Comparison of ENCODE assay signal across 26 mouse cellular contexts in the genomic region with DNA sequence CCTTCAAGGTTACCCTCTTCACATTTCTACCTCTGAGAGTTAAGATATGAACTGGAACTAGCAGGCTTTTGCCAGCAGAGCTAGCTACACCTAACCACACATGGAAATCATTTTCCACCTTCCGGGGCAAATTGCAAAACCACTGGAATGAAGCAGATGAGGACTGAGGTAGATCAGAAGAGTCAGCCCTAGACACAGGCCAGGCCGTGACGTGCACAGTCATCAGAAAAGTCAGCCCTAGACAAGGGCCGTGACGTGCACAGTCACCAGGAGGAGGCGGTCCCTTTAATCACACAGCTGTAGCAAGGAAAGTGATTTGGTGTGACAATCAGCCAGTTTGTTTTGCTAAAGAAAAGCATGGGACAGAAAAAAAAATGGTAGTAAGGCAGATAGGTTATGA.
DNase-seq lines count a peak whose midpoint lies in the region; ATAC-seq lines count a peak whose summit lies in the region.
"Had no signal": no experiment of that assay in that cellular context is flagged by ENCODE, and none has a peak within 500 bp of the region (broad histone marks: within the 10 kb centered on the region; RNA-seq: fewer than 3 reads in every experiment).

No protein-coding gene starts in this region.

- no peaks in the 10 kb centered on the region for H3K4me1 ChIP-seq in embryonic facial prominence, embryonic 11.5 days (ENCODE audit: control insufficient read depth, insufficient read depth, low read length)
- H3K4me1 ChIP-seq: forebrain, embryonic 12.5 days; hindbrain, embryonic 12.5 days; liver, embryonic 15.5 days; lung, embryonic 15.5 days had no signal

- 40% methylated on average over 6 of the region's 6 CpGs for WGBS in embryonic facial prominence, embryonic 11.5 days

- no peak overlapping the region for H3K27ac ChIP-seq in embryonic facial prominence, embryonic 11.5 days (replicated peaks; ENCODE audit: low read depth, low read length)
- H3K27ac ChIP-seq: forebrain, embryonic 12.5 days; hindbrain, embryonic 12.5 days; layer of hippocampus, adult 2 months; liver, embryonic 15.5 days; lung, embryonic 15.5 days had no signal

- ATAC-seq in embryonic facial prominence, embryonic 11.5 days (replicated peaks; ENCODE audit: insufficient number of reproducible peaks, low FRiP score, low TSS enrichment, low read depth): peak; percentile 89
- ATAC-seq: activated CD4-positive, CD25-positive, alpha-beta regulatory T cell, adult 4 months; intestine, postnatal 0 days; midbrain, embryonic 16.5 days had no signal

- H3K36me3 ChIP-seq in embryonic facial prominence, embryonic 11.5 days (replicated peaks; ENCODE audit: control insufficient read depth, insufficient read depth, low read depth, low read length): no peaks in the 10 kb centered on the region
- H3K36me3 ChIP-seq: forebrain, embryonic 12.5 days; hindbrain, embryonic 12.5 days; liver, embryonic 15.5 days; lung, embryonic 15.5 days had no signal

- H3K4me2 ChIP-seq in embryonic facial prominence, embryonic 11.5 days (ENCODE audit: low read depth, low read length): no peak overlapping the region
- H3K4me2 ChIP-seq: forebrain, embryonic 12.5 days; hindbrain, embryonic 12.5 days; liver, embryonic 15.5 days; lung, embryonic 15.5 days had no signal

- H3K9ac ChIP-seq in embryonic facial prominence, embryonic 11.5 days (replicated peaks; ENCODE audit: low read length): no peak overlapping the region
- H3K9ac ChIP-seq: forebrain, embryonic 12.5 days; hindbrain, embryonic 12.5 days; liver, embryonic 15.5 days; lung, embryonic 15.5 days had no signal

- no peak overlapping the region for H3K4me3 ChIP-seq in embryonic facial prominence, embryonic 11.5 days (ENCODE audit: low read depth, low read length)
- H3K4me3 ChIP-seq: forebrain, embryonic 12.5 days; hindbrain, embryonic 12.5 days; layer of hippocampus, adult 2 months; liver, embryonic 15.5 days; lung, embryonic 15.5 days; myocyte had no signal

- no peaks in the 10 kb centered on the region for H3K9me3 ChIP-seq in embryonic facial prominence, embryonic 11.5 days (replicated peaks; ENCODE audit: control insufficient read depth, low read length)
- H3K9me3 ChIP-seq: forebrain, embryonic 12.5 days; hindbrain, embryonic 12.5 days; liver, embryonic 15.5 days; lung, embryonic 15.5 days had no signal

- H3K27me3 ChIP-seq in embryonic facial prominence, embryonic 11.5 days (ENCODE audit: control insufficient read depth, insufficient read depth, low read length): no peaks in the 10 kb centered on the region
- H3K27me3 ChIP-seq: forebrain, embryonic 12.5 days; hindbrain, embryonic 12.5 days; liver, embryonic 15.5 days; lung, embryonic 15.5 days had no signal

- DNase-seq in NIH3T3 (ENCODE audit: low read depth): peak; percentile 79
- DNase-seq in embryonic facial prominence, embryonic 11.5 days (ENCODE audit: low spot score): peak; percentile 71
- peak; percentile 70 for DNase-seq in fibroblast of lung, adult 2 months (ENCODE audit: low read depth)
- peak; percentile 16 for DNase-seq in mesoderm, embryonic 11.5 days (ENCODE audit: low read depth, low spot score)
- no peak for DNase-seq in cerebellum, postnatal 36 days
- no peak for DNase-seq in adrenal gland, adult 8-10 months
- no peak for DNase-seq in lung, postnatal 4 days
- DNase-seq: adrenal gland, postnatal 10 days; B cell, adult 2 months; cerebellum, adult 2 months; cerebellum, postnatal 25 days; gastrocnemius, postnatal 14 days; heart, adult 18-20 months; kidney, postnatal 25 days; liver; lung, postnatal 36 days; thymus, adult 18-20 months had no signal

Comparison
In these comparisons a context has a peak if more than half of its experiments do, and no peak if none do; other contexts are left out.
1. DNase-seq: peak in NIH3T3 (single experiment), embryonic facial prominence, embryonic 11.5 days (single experiment), fibroblast of lung, adult 2 months (single experiment) and mesoderm, embryonic 11.5 days (single experiment); none in cerebellum, postnatal 36 days (0 of 2), adrenal gland, adult 8-10 months (single experiment) and lung, postnatal 4 days (0 of 2).